8 mouse cellular contexts compared by ENCODE assay signal in the genomic region with DNA sequence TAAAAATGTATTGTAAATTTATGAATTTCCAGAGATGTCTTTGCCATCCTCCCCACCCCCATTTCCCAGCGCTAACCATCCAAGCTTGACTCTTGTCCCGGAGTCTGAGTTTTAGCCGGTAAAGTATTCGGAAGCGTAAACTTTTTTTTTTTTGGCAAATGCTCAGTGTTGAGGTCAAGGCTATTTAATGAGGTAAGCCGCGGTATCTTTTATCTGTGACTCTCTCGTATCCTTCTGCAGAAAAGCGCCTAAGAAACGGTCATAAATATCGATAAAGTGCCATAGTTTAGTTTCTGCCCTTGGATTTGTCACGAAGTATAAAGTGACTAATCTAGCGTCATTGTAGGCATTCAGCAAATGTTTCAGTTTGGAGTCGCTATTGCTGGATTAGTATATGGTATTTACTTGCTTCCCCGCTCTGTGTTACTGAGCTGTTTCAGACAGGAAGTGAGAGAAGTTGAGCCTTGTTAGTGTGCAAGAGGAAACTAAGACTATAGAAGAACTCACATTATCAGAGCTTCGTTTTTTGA. TPM values are rescaled to one million over a fixed set of nuclear protein-coding genes. Genes with fewer than 3 reads are reported as not detected.
DNase-seq lines count a peak whose midpoint lies in the region; ATAC-seq and TF ChIP-seq lines count a peak whose summit lies in the region.

No protein-coding gene starts in this region.

- H3K4me2 ChIP-seq in neural tube, embryonic 11.5 days (ENCODE audit: low read depth), result peak overlapping the region; percentile 77
- H3K4me2 ChIP-seq in liver, postnatal 0 days (ENCODE audit: low read depth, low read length), result peak overlapping the region; percentile 81

- H3K9me3 ChIP-seq in neural tube, embryonic 11.5 days (ENCODE audit: control insufficient read depth, low read length), result no peaks in the 10 kb centered on the region
- no peaks in the 10 kb centered on the region for H3K9me3 ChIP-seq in liver, postnatal 0 days (ENCODE audit: low read length)

- peak overlapping the region; percentile 91 for H3K4me3 ChIP-seq in neural tube, embryonic 11.5 days (ENCODE audit: low read depth, low read length)
- H3K4me3 ChIP-seq in bone marrow, adult 2 months (replicated peaks; ENCODE audit: control insufficient read depth, low read depth, low read length), result peak overlapping the region; percentile 92
- peak overlapping the region; percentile 70 for H3K4me3 ChIP-seq in liver, postnatal 0 days (ENCODE audit: low read depth, low read length)

- H3K4me1 ChIP-seq in neural tube, embryonic 11.5 days (ENCODE audit: control insufficient read depth, insufficient read depth, low read length), result peaks cover 21% of the 10 kb centered on the region
- H3K4me1 ChIP-seq in bone marrow, adult 2 months (ENCODE audit: control insufficient read depth, insufficient read depth, low read length), result peaks cover 1% of the 10 kb centered on the region; the same call in 1 of the 2 replicates
- peaks cover 44% of the 10 kb centered on the region for H3K4me1 ChIP-seq in liver, postnatal 0 days (ENCODE audit: insufficient read depth)

- no peaks in the 10 kb centered on the region for H3K27me3 ChIP-seq in neural tube, embryonic 11.5 days (ENCODE audit: control insufficient read depth, insufficient read depth, low read length)
- H3K27me3 ChIP-seq in liver, postnatal 0 days (ENCODE audit: insufficient read depth, low read length), result no peaks in the 10 kb centered on the region

- WGBS in neural tube, embryonic 11.5 days, result 3% methylated on average over 16 of the region's 16 CpGs
- under 1% methylated on average over 16 of the region's 16 CpGs for WGBS in bone marrow, adult 2 months
- WGBS in liver, postnatal 0 days (ENCODE audit: insufficient replicate concordance), result under 1% methylated on average over 16 of the region's 16 CpGs

- peak overlapping the region; percentile 96 for H3K9ac ChIP-seq in neural tube, embryonic 11.5 days (ENCODE audit: low read length)
- H3K9ac ChIP-seq in liver, postnatal 0 days (replicated peaks), result peak overlapping the region; percentile 94

- H3K36me3 ChIP-seq in neural tube, embryonic 11.5 days (ENCODE audit: control insufficient read depth, insufficient read depth, low read length), result no peaks in the 10 kb centered on the region
- H3K36me3 ChIP-seq in liver, postnatal 0 days (replicated peaks; ENCODE audit: insufficient read depth, low read length), result peaks cover 5% of the 10 kb centered on the region; the same call in 1 of the 2 replicates

- TF ChIP-seq POLR2A in bone marrow, adult 2 months (IDR thresholded peaks at IDR 0.05; ENCODE audit: borderline replicate concordance, control insufficient read depth, low read depth, low read length), result no peak

- peak overlapping the region; percentile 95; the same call in 1 of the 2 replicates for H3K27ac ChIP-seq in neural tube, embryonic 11.5 days (ENCODE audit: low read depth, low read length)
- H3K27ac ChIP-seq in bone marrow, adult 2 months (ENCODE audit: control insufficient read depth, insufficient read depth, low read depth, low read length, poor library complexity), result peak overlapping the region; percentile 92
- H3K27ac ChIP-seq in liver, postnatal 0 days (ENCODE audit: low read depth), result peak overlapping the region; percentile 97

- ATAC-seq in neural tube, embryonic 11.5 days (ENCODE audit: insufficient read depth, low FRiP score, low TSS enrichment), result no peak
- ATAC-seq in liver, postnatal 0 days, result no peak
- ATAC-seq in cerebellum, adult (ENCODE audit: insufficient number of reproducible peaks, low FRiP score, low TSS enrichment), result no peak

- DNase-seq in neural tube, embryonic 11.5 days (ENCODE audit: low spot score), result no peak
- DNase-seq in neural tube, embryonic 10.5 days (ENCODE audit: extremely low spot score, low spot score), result no peak
- DNase-seq in forelimb bud, embryonic 11.5 days (ENCODE audit: low read depth, low spot score), result peak; percentile 30
- DNase-seq in liver, postnatal 0 days, result no peak
- peak; percentile 22 for DNase-seq in yolk sac, embryonic 10.5 days (ENCODE audit: low spot score)
- DNase-seq in urinary bladder, postnatal 10 days (ENCODE audit: low spot score), result no peak

- no peak for TF ChIP-seq EP300 in liver, postnatal 0 days (IDR thresholded peaks at IDR 0.05; ENCODE audit: low read depth)

- TF ChIP-seq CTCF in bone marrow, adult 2 months (IDR thresholded peaks at IDR 0.05; ENCODE audit: control insufficient read depth, insufficient read depth, low read length), result no peak
- TF ChIP-seq CTCF in liver, postnatal 0 days (IDR thresholded peaks at IDR 0.05; ENCODE audit: low read depth), result no peak

RNA-seq across cellular contexts. Expression of a gene that starts 10.1 kb away (rescaled TPM):
- polyA plus RNA-seq in neural tube, embryonic 11.5 days (2014; fragmentation: Nextera tagmentation; extraction: Ambion mirVana), result 316 and 317 TPM in 2 replicates
- polyA plus RNA-seq in bone marrow, adult 2 months (2011; ENCODE audit: insufficient read depth, insufficient read length, low replicate concordance, missing spikeins), result 70.4 and 92.1 TPM in 2 replicates
- polyA plus RNA-seq in liver, postnatal 0 days (2015; fragmentation: Nextera tagmentation; extraction: Ambion mirVana), result 198 and 205 TPM in 2 replicates

Comparison
In these comparisons a context has a peak if more than half of its experiments do, and no peak if none do; other contexts are left out.
1. DNase-seq: peak in forelimb bud, embryonic 11.5 days (single experiment) and yolk sac, embryonic 10.5 days (single experiment); none in neural tube, embryonic 11.5 days (single experiment), neural tube, embryonic 10.5 days (single experiment), liver, postnatal 0 days (single experiment) and urinary bladder, postnatal 10 days (single experiment).
2. Peak in every context shown above with its lines, with median percentiles within 50 percentile points of each other: H3K27ac ChIP-seq and H3K4me3 ChIP-seq.